Mouse (Mus musculus) liver, adult 2 months (tissue): ENCODE measurements around the gene Ffar2.

Source experiments
- CTCF ChIP-seq: fragments of 200-500 bp; IDR thresholded peaks from 2 replicates; pipeline ENCODE4 v1.5.1; 2011; ENCODE audit warnings: low read depth, low read length, control low read depth
- POLR2A ChIP-seq: fragments of 200-500 bp; IDR thresholded peaks from 2 replicates; pipeline ENCODE4 v1.6.1; 2011; ENCODE audit warnings: low read length, control low read depth; ENCODE audit not compliant: insufficient read depth; ENCODE audit errors: extremely low read depth

- TF ChIP-seq CTCF (no peak), POLR2A (no peak)
Observed at GRCm38 (mm10) chr7:30803256-30803655, 20.3 kb downstream of the Ffar2 start.
